Mouse (Mus musculus) kidney, embryonic 14.5 days (tissue): ENCODE measurements around the gene Susd6. TPM values are rescaled to one million over a fixed set of nuclear protein-coding genes. Genes with fewer than 3 reads are reported as not detected.

Experiments
- ATAC-seq: fragments of 200-750 bp; cut with Nextera tagmentation; 2 replicates; pipeline ENCODE4 v1.8.0; 2017; ENCODE audit warnings: moderate number of reproducible peaks, mild to moderate bottlenecking, moderate TSS enrichment, moderate library complexity; ENCODE audit not compliant: low FRiP score, low TSS enrichment
- H3K27ac ChIP-seq: fragments of 300-500 bp; sonication (generic); 2 replicates; pipeline ENCODE4 v1.5.1; 2014; ENCODE audit warnings: low read depth, mild to moderate bottlenecking, low read length, moderate library complexity, mixed read lengths
- H3K27me3 ChIP-seq: fragments of 300-500 bp; sonication (generic); 2 replicates; pipeline ENCODE4 v1.6.1; 2014; ENCODE audit warnings: mild to moderate bottlenecking, low read length; ENCODE audit not compliant: control insufficient read depth, insufficient read depth
- H3K36me3 ChIP-seq: fragments of 300-500 bp; sonication (generic); 2 replicates; pipeline ENCODE4 v1.6.1; 2014; ENCODE audit warnings: low read length, mixed read lengths; ENCODE audit not compliant: control insufficient read depth, insufficient read depth
- H3K4me1 ChIP-seq: fragments of 300-500 bp; sonication (generic); 2 replicates; pipeline ENCODE4 v1.6.1; 2014; ENCODE audit warnings: low read length, mixed read lengths; ENCODE audit not compliant: control insufficient read depth, insufficient read depth
- H3K4me2 ChIP-seq: fragments of 300-500 bp; sonication (generic); replicated peaks from 2 replicates; pipeline ENCODE4 v1.6.1; 2014; ENCODE audit warnings: low read depth, mild to moderate bottlenecking, low read length
- H3K4me3 ChIP-seq: fragments of 300-500 bp; sonication (generic); 2 replicates; pipeline ENCODE4 v1.5.1; 2014; ENCODE audit warnings: mild to moderate bottlenecking, low read length
- H3K9ac ChIP-seq: fragments of 300-500 bp; sonication (generic); 2 replicates; pipeline ENCODE4 v1.6.1; 2014; ENCODE audit warnings: low read depth, mild to moderate bottlenecking, low read length, moderate library complexity
- H3K9me3 ChIP-seq: fragments of 300-500 bp; sonication (generic); 2 replicates; pipeline ENCODE4 v1.6.1; 2016; ENCODE audit warnings: low read length; ENCODE audit not compliant: control insufficient read depth
- WGBS: fragments of 180-500 bp; shearing (Covaris S2); extraction: QIAGEN DNeasy Blood & Tissue Kit; methylation state at CpG from one replicate; pipeline ENCODE4 v1.1.7; 2014; 5-methylcytosine and 5-hydroxymethylcytosine counted together
- polyA plus RNA-seq: library from polyadenylated mRNA; unstranded; fragments of >200 nt; fragmentation: Nextera tagmentation; extraction: Ambion mirVana; gene quantifications from 2 replicates; pipeline ENCODE4 v1.2.1, GENCODE M21; 2014

The Susd6 gene
- polyA plus RNA-seq, 1 experiment from 2014 or later = 15.6 TPM

DNA sequence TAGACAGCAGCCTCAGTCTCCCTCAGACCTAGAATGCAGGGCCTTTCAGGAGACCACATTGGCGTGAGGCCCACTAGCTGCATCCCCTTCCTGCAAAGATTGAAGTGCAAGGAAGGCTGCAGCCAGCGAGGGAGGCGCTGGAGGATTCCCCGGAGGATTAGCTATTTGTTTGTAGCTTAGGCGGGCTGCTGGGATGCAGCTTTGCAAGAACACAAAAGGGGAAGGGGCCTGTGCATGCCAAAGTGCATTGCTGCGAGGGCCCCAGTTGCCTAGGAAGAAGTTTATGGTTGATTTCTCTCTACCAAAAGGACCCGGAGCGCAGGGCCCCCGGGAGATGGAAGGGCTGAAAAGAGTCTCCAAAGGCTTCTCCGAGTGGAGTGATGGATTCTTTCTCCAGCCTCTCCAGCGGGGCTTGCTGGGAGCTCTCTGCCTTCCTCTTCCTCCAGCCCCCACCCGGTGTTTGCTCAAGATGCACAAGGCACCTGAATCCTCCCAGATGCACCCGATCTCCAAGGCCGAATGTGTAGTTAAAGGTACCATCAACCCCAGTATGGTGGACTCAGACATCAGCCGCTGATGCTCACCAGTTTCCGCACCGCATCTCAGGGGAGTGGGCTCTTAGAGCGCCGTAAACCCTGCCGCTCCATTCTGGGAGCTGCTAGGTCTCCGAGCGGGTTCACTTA is 30.5 kb upstream of the Susd6 start:
- no peak for ATAC-seq
- H3K27me3 ChIP-seq = peaks cover 56% of the 10 kb centered on the region
- peak overlapping the region; percentile 14; the same call in 1 of the 2 replicates for H3K9ac ChIP-seq

DNA sequence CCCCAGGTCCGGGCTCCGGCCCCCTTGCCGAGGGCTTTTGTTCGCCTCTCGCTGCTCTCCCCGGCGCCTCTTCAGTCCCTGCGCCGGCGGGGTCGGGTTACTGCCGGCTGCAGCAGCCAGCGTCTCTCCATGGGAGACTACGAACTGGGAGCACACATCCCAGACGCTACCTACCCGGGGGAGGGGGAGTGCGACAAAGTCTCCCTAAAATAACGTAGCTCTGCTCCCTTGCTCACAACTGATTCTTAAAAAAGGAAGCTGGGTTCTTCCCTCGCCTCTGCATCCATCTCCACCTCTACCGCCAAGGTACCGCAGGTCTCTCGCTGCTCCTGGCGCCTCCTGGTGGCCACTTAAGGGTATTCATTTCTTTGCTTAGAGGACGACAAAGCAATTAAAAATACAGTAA is 29.9 kb upstream of the Susd6 start, which contains the start of gene Ccdc177:
Ccdc177 (minus strand) TSS at position 292 of the 406 bp plus-strand sequence.
- no peaks in the 10 kb centered on the region for H3K36me3 ChIP-seq
- H3K4me2 ChIP-seq = peak within 1 kb of the TSS; percentile 96
- peak within 1 kb of the TSS; percentile 14; the same call in 1 of the 2 replicates for H3K9ac ChIP-seq
- H3K9me3 ChIP-seq = no peaks in the 10 kb centered on the region
- WGBS = under 1% methylated on average over 24 of the region's 24 CpGs
- peaks cover 21% of the 10 kb centered on the region for H3K4me1 ChIP-seq
- ATAC-seq = peak; percentile 32; the same call in 1 of the 2 replicates
- peaks cover 56% of the 10 kb centered on the region for H3K27me3 ChIP-seq
- peak within 1 kb of the TSS; percentile 46 for H3K4me3 ChIP-seq
- H3K27ac ChIP-seq = no peak within 1 kb of the TSS

More for the DNA sequence above, 30.5 kb upstream of the Susd6 start:
- peak overlapping the region; percentile 46 for H3K4me3 ChIP-seq
- no peaks in the 10 kb centered on the region for H3K9me3 ChIP-seq
- no peak overlapping the region for H3K27ac ChIP-seq
- H3K4me2 ChIP-seq = peak overlapping the region; percentile 96
- H3K4me1 ChIP-seq = peaks cover 21% of the 10 kb centered on the region
- H3K36me3 ChIP-seq = no peaks in the 10 kb centered on the region
- 3% methylated on average over 22 of the region's 22 CpGs for WGBS

DNA sequence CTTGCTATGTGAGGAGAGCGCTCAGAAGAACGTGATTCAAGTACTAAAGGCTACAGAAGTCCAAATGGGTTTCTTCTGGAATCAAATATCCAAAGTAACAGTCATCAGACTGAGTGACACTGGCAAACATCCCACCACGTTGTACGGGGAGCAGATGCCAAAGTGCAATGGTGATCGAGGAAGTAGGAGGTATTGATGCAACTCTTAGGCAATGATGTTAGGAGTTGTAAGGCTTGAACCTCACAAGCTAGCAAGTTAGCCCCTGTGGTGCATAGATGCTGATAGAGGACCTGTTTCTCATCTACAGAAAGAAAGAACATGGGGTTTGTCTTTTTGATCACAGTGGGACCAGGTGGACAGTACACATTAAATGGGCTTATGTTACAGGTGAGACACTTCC is 27.3 kb upstream of the Susd6 start:
- 82% methylated on average over 5 of the region's 5 CpGs for WGBS

DNA sequence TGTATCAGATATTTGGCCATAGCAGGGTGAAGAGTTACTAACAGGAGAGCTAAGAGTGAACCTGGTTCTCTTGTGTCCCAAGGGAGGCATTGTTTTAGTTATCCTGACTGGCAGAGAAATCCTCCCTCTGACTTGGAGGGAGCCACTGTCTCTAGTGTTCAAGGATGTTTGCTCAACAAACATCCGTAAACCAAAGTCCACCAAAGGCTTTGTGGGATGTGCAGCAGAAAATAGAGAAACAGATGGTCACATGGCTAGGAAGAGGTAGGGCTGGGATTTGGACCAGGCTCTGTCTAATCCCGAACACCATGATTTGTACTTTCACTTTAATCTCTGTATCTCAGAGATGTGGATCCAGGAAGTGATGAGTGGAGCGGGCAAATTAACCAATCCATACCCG is 26.2 kb upstream of the Susd6 start:
- Histone ChIP-seq H3K27me3 (peaks cover 22% of the 10 kb centered on the region), H3K4me1 (peaks cover 9% of the 10 kb centered on the region), H3K9me3 (no peaks in the 10 kb centered on the region), H3K4me3 (no peak overlapping the region), H3K9ac (no peak overlapping the region), H3K36me3 (no peaks in the 10 kb centered on the region), H3K4me2 (no peak overlapping the region), H3K27ac (no peak overlapping the region)
- ATAC-seq = no peak
- 68% methylated on average over 4 of the region's 4 CpGs for WGBS

More for the DNA sequence above, 27.3 kb upstream of the Susd6 start:
- Histone ChIP-seq H3K4me1 (peaks cover 17% of the 10 kb centered on the region), H3K27ac (no peak overlapping the region), H3K4me3 (no peak overlapping the region), H3K4me2 (no peak overlapping the region), H3K36me3 (no peaks in the 10 kb centered on the region), H3K9ac (no peak overlapping the region), H3K27me3 (peaks cover 33% of the 10 kb centered on the region), H3K9me3 (no peaks in the 10 kb centered on the region)
- no peak for ATAC-seq

DNA sequence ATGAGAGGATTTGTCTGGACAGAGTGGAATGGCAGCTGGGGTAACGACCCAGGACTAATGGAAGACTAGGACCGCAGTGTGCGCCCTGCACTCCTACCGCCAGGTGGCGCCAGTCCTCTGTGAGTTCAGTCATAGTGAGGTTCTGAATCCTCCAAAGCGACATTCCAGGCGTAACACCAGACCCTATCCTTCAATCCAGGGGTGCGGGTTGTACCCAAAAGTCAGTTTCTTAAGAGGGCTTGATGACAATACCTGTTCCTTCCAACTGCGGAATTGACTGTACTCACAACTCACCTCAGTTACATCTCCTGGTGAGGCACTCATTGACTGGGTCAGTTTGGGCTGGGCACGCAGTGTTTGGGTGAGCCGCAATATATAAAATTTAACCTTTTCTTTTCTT is 20.6 kb upstream of the Susd6 start:
- WGBS = 17% methylated on average over 11 of the region's 11 CpGs
- ATAC-seq = peak; percentile 89
- no peak overlapping the region for H3K9ac ChIP-seq
- no peaks in the 10 kb centered on the region for H3K27me3 ChIP-seq
- no peaks in the 10 kb centered on the region for H3K4me1 ChIP-seq
- no peaks in the 10 kb centered on the region for H3K36me3 ChIP-seq
- H3K4me2 ChIP-seq = no peak overlapping the region
- no peaks in the 10 kb centered on the region for H3K9me3 ChIP-seq
- H3K27ac ChIP-seq = no peak overlapping the region
- no peak overlapping the region for H3K4me3 ChIP-seq

DNA sequence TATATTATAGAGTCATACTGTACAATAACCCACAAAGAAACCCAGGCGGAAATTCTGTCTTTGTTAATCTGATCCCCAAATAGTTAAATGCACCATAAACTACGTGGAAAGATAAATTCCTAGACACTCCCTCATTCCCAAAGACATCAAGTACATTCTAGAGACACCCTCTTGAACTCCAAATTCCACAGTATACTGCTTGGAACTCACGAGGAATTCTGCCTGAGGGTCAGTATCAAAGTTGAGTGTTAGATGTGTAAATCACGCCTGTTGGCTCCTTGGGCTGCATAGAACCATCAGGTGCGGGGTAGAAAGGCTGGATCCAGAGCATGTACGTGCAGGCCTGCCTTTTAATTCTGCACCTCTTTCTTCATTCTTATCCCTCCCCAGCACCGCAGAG is 15.5 kb upstream of the Susd6 start:
- ATAC-seq = no peak
- H3K4me3 ChIP-seq = no peak overlapping the region
- H3K36me3 ChIP-seq = no peaks in the 10 kb centered on the region
- peaks cover 8% of the 10 kb centered on the region; the same call in 1 of the 2 replicates for H3K4me1 ChIP-seq
- no peaks in the 10 kb centered on the region for H3K9me3 ChIP-seq
- no peaks in the 10 kb centered on the region for H3K27me3 ChIP-seq
- H3K4me2 ChIP-seq = no peak overlapping the region
- no peak overlapping the region for H3K9ac ChIP-seq
- WGBS = 38% methylated on average over 7 of the region's 7 CpGs
- H3K27ac ChIP-seq = no peak overlapping the region

DNA sequence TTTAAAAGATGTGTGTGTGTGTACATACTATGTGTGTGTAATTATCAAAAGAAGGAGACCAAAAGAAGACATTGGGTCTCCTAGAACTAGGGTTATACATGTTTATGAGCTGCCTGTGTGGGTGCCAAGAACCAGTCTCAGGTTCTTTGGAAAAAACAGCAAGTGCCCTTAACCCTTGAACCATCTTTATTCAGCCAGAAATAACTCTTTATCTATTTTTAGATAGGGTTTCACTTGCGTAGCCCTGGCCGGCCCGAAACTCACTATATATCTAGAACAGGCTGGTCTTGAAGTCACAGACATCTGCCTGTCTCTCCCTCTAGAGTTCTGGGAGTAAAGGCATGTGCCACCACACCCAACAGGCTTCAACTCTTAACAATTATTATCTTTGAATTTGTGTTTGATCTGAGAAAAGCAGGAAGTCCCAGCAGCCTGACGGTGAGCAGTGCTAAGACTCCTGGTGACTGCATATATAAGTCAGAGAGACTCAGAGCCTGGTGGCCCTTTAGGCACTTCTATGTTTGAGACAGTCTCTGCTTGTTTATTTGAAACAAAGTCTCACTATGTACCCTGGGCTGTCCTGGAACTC is 14.2 kb upstream of the Susd6 start:
- H3K27ac ChIP-seq = no peak overlapping the region
- H3K9me3 ChIP-seq = no peaks in the 10 kb centered on the region
- H3K9ac ChIP-seq = no peak overlapping the region
- H3K27me3 ChIP-seq = no peaks in the 10 kb centered on the region
- H3K4me3 ChIP-seq = no peak overlapping the region
- peaks cover 8% of the 10 kb centered on the region; the same call in 1 of the 2 replicates for H3K4me1 ChIP-seq
- H3K4me2 ChIP-seq = no peak overlapping the region
- no peak for ATAC-seq
- 81% methylated on average over 4 of the region's 4 CpGs for WGBS
- no peaks in the 10 kb centered on the region for H3K36me3 ChIP-seq

DNA sequence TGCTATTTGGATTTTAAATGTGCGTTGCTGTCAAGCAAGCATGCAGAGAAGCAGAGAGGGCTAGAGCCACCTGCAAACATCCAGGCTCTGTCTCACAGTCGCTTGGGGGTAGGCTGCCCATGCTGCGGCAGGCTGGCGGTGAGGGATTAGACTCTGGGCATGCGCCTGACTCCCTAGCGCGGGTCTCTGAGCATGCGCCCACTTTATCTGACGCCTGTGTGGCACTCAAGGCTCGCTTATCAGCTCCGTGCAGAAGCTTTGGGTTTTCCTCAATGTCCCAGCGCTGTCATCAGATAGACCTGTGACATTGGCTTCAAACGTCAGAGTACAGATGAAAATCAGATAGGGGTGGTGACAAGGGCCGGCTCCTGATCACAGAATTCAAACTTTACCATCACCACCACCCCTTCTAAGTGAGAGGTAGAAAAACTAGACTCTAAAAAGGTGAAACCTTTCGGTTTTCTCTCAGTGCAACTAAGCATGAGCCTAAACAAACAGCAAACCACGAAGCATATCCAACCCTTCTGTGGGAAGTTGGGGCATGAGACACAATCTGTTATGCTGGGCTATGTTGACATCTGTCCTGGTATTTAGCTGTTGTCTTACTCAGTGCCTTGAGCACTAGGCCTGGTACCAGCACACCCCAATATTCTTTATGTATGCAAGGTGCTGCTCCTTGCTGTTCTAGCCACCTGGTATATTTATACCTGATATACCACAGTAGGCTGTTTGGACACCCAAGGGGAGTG is 11.9 kb upstream of the Susd6 start:
- H3K27me3 ChIP-seq = no peaks in the 10 kb centered on the region
- no peak overlapping the region for H3K9ac ChIP-seq
- no peaks in the 10 kb centered on the region for H3K36me3 ChIP-seq
- no peak overlapping the region for H3K4me2 ChIP-seq
- H3K9me3 ChIP-seq = no peaks in the 10 kb centered on the region
- peaks cover 8% of the 10 kb centered on the region; the same call in 1 of the 2 replicates for H3K4me1 ChIP-seq
- no peak overlapping the region for H3K27ac ChIP-seq
- H3K4me3 ChIP-seq = no peak overlapping the region
- no peak for ATAC-seq
- 79% methylated on average over 16 of the region's 16 CpGs for WGBS

DNA sequence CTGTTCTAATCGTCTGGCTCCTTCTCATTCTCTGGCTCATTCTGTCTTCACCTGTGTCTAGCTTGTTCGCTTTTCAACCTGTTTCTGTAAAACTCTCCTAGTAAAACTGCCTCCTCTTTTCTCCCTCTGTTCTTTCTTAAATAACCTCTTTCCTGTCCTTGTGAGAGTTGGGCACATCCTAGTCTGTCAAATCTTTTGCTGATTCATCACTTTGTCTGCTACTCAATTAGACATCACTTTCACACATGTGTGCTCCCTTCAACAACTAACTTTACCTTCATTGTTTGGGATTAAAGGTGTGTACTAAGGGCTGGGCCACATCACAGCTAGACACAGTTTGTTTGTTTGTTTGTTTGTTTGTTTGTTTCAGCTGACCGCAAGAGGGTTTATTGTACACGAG is 10.6 kb upstream of the Susd6 start:
- Histone ChIP-seq H3K4me3 (no peak overlapping the region), H3K36me3 (no peaks in the 10 kb centered on the region), H3K9ac (no peak overlapping the region), H3K4me1 (peaks cover 8% of the 10 kb centered on the region; the same call in 1 of the 2 replicates), H3K27me3 (no peaks in the 10 kb centered on the region), H3K4me2 (no peak overlapping the region), H3K9me3 (no peaks in the 10 kb centered on the region), H3K27ac (no peak overlapping the region)
- 91% methylated on average over 4 of the region's 4 CpGs for WGBS
- no peak for ATAC-seq
